21 mouse cellular contexts compared by ENCODE assay signal in genomic region chr3:85176736-85177135, GRCm38 (mm10).
DNase-seq lines count a peak whose midpoint lies in the region; TF ChIP-seq lines count a peak whose summit lies in the region.
"Had no signal": no experiment of that assay in that cellular context is flagged by ENCODE, and none has a peak within 500 bp of the region (broad histone marks: within the 10 kb centered on the region; RNA-seq: fewer than 3 reads in every experiment).

No protein-coding gene starts in this region.

- peak; percentile 63 for DNase-seq in gastrocnemius, adult 18-20 months (ENCODE audit: low spot score)
- DNase-seq in gastrocnemius, postnatal 4 days (ENCODE audit: low spot score in 2 of 2) = no peak
- DNase-seq in gastrocnemius, adult 2 months = peak; percentile 74
- DNase-seq in gastrocnemius, postnatal 10 days = peak; percentile 25
- DNase-seq in gastrocnemius, postnatal 25 days = peak; percentile 72
- no peak for DNase-seq in embryo, embryonic 11 days
- no peak for DNase-seq in heart, postnatal 25 days (ENCODE audit: low spot score)
- no peak for DNase-seq in lung, postnatal 4 days
- DNase-seq: adrenal gland, adult 8-10 months; adrenal gland, postnatal 14 days; adrenal gland, postnatal 36 days; B cell, adult 2 months; cerebellum, adult 11-12 months; cerebellum, adult 2 months; cerebellum, adult 9-10 months; cerebellum, postnatal 10 days; cerebellum, postnatal 36 days had no signal

- no peak overlapping the region for H3K4me3 ChIP-seq in gastrocnemius, adult 2 months
- H3K4me3 ChIP-seq: embryonic facial prominence, embryonic 10.5 days; embryonic facial prominence, embryonic 12.5 days; forebrain, embryonic 13.5 days; forebrain, embryonic 15.5 days had no signal

- intact Hi-C loops in gastrocnemius, adult 2 months (cut with DNase I) = loop anchor here (5.0 to 10.0 kb wide), 2 partner anchors 96 to 198 kb away; no protein-coding TSS in a partner anchor
- intact Hi-C loops in heart, postnatal 25 days (cut with DNase I) = no loop called here

- peak overlapping the region; percentile 43 for H3K27ac ChIP-seq in gastrocnemius, adult 2 months
- H3K27ac ChIP-seq: embryonic facial prominence, embryonic 10.5 days; embryonic facial prominence, embryonic 12.5 days; forebrain, embryonic 13.5 days; forebrain, embryonic 15.5 days had no signal

- no peak for TF ChIP-seq CTCF in gastrocnemius, adult 2 months (IDR thresholded peaks at IDR 0.05)

Comparison
In these comparisons a context has a peak if more than half of its experiments do, and no peak if none do; other contexts are left out.
1. DNase-seq: peak in gastrocnemius, adult 18-20 months (single experiment), gastrocnemius, adult 2 months (single experiment), gastrocnemius, postnatal 10 days (single experiment) and gastrocnemius, postnatal 25 days (single experiment); none in gastrocnemius, postnatal 4 days (0 of 2), embryo, embryonic 11 days (single experiment), heart, postnatal 25 days (single experiment) and lung, postnatal 4 days (0 of 2).